In the genomic region with DNA sequence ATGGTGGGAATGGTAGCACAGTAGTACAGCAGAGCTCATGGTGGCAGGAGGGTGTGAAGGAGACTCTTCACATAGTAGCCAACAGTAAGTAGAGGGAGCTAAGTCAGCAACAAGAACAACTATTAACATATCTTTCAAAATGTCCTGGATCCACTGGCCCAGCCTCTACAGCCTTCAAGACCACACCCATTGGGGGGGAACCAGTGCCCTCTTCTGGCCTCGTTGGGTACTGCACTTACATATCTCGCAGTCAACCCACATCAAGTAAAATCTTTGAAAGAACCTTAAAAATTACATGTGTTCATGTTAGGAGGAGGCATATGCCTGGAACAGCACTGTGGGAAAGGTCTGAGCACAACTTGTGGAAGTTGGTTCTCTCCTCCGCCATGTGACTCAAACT, we compare ENCODE assay signal across 16 mouse cellular contexts. TPM values are rescaled to one million over a fixed set of nuclear protein-coding genes. Genes with fewer than 3 reads are reported as not detected.
DNase-seq lines count a peak whose midpoint lies in the region; ATAC-seq and TF ChIP-seq lines count a peak whose summit lies in the region.
"Had no signal": no experiment of that assay in that cellular context is flagged by ENCODE, and none has a peak within 500 bp of the region (broad histone marks: within the 10 kb centered on the region; RNA-seq: fewer than 3 reads in every experiment).

No protein-coding gene starts in this region.

- H3K4me1 ChIP-seq in kidney, postnatal 0 days (replicated peaks; ENCODE audit: insufficient read depth, low read length) = no peaks in the 10 kb centered on the region
- peaks cover 2% of the 10 kb centered on the region; the same call in 1 of the 2 replicates for H3K4me1 ChIP-seq in testis, adult 2 months (ENCODE audit: control insufficient read depth, insufficient read depth, low read length)

- peak; percentile 58 for TF ChIP-seq CTCF in kidney, postnatal 0 days (IDR thresholded peaks at IDR 0.05; ENCODE audit: low read depth)
- peak; percentile 83; the same call in 1 of the 2 replicates for TF ChIP-seq CTCF in testis, adult 2 months (IDR thresholded peaks at IDR 0.05; ENCODE audit: control insufficient read depth, insufficient read depth, insufficient replicate concordance, low read depth, low read length)

- H3K27ac ChIP-seq in kidney, postnatal 0 days = no peak overlapping the region
- H3K27ac ChIP-seq in testis, adult 2 months (ENCODE audit: control insufficient read depth, insufficient read depth, low read depth, low read length) = no peak overlapping the region

- H3K36me3 ChIP-seq in kidney, postnatal 0 days (ENCODE audit: insufficient read depth, low read length) = no peaks in the 10 kb centered on the region
- no peaks in the 10 kb centered on the region for H3K36me3 ChIP-seq in testis, adult 2 months (ENCODE audit: control insufficient read depth, insufficient read depth, low read length)

- no peaks in the 10 kb centered on the region for H3K27me3 ChIP-seq in kidney, postnatal 0 days (ENCODE audit: insufficient read depth, low read length)
- H3K27me3 ChIP-seq in testis, adult 2 months (ENCODE audit: control insufficient read depth, insufficient read depth, low read length) = no peaks in the 10 kb centered on the region

- no peak overlapping the region for H3K9ac ChIP-seq in kidney, postnatal 0 days (ENCODE audit: low read depth, low read length)

- peak; percentile 35 for DNase-seq in embryo, embryonic 10.5 days (ENCODE audit: low spot score)
- DNase-seq in embryo, embryonic 11 days = no peak
- no peak for DNase-seq in kidney, postnatal 0 days (ENCODE audit: low spot score)
- no peak for DNase-seq in kidney, adult 11 months
- DNase-seq in testis, postnatal 14 days (ENCODE audit: low spot score) = no peak
- DNase-seq in retina, postnatal 1 day = no peak
- DNase-seq in urinary bladder, adult 18-20 months (ENCODE audit: low spot score in 2 of 2) = no peak
- DNase-seq: adrenal gland, adult 2 months; cerebellum, postnatal 36 days; heart, adult 11 months; heart, postnatal 10 days; kidney, adult 8-10 months; right cerebral cortex, postnatal 4 days had no signal

- H3K9me3 ChIP-seq in kidney, postnatal 0 days (replicated peaks; ENCODE audit: low read length) = no peaks in the 10 kb centered on the region

- ATAC-seq in kidney, postnatal 0 days (replicated peaks; ENCODE audit: low FRiP score, low read depth) = no peak

- no peak for TF ChIP-seq POLR2A in testis, adult 2 months (IDR thresholded peaks at IDR 0.05; ENCODE audit: control insufficient read depth, low read depth, low read length)

- no peak overlapping the region for H3K4me2 ChIP-seq in kidney, postnatal 0 days (ENCODE audit: low read length)
- H3K4me2 ChIP-seq: midbrain, embryonic 11.5 days had no signal

- 81% methylated on average over 3 of the region's 3 CpGs for WGBS in kidney, postnatal 0 days

- H3K4me3 ChIP-seq in kidney, postnatal 0 days (replicated peaks; ENCODE audit: low read depth, low read length) = no peak overlapping the region
- no peak overlapping the region for H3K4me3 ChIP-seq in testis, adult 2 months (ENCODE audit: control insufficient read depth, low read depth, low read length)
- H3K4me3 ChIP-seq: erythroblast, embryonic 14.5 days had no signal

RNA-seq across cellular contexts. Expression of a gene that starts 17.9 kb away (rescaled TPM):
- 0.14 and 0.24 TPM in 2 replicates for polyA plus RNA-seq in kidney, postnatal 0 days (2015; fragmentation: Nextera tagmentation; extraction: Ambion mirVana)
- polyA plus RNA-seq in testis, adult 2 months (2012; rRNA removed) = 0.04 TPM in 2 replicates
- polyA plus RNA-seq: erythroblast, embryonic 14.5 days had no signal
